Mouse (Mus musculus) hindbrain, postnatal 0 days (tissue): ENCODE data around the gene Btg2. TPM values are rescaled to one million over a fixed set of nuclear protein-coding genes. Genes with fewer than 3 reads are reported as not detected.

Experiments
- ATAC-seq: fragments of 200-750 bp; cut with Nextera tagmentation; 2 replicates; pipeline ENCODE4 v1.8.0; 2017; ENCODE audit warnings: mild to moderate bottlenecking, moderate TSS enrichment, moderate library complexity
- DNase-seq: peaks from one replicate; pipeline ENCODE4 v3.0.0-alpha.2; 2015; ENCODE audit warnings: low spot score
- H3K27ac ChIP-seq: fragments of 300-500 bp; sonication (generic); 2 replicates; pipeline ENCODE4 v1.5.1; 2014; ENCODE audit warnings: mild to moderate bottlenecking
- H3K27me3 ChIP-seq: fragments of 300-500 bp; sonication (generic); 2 replicates; pipeline ENCODE4 v1.6.1; 2014; ENCODE audit warnings: low read length, mixed read lengths; ENCODE audit not compliant: insufficient read depth
- H3K36me3 ChIP-seq: fragments of 300-500 bp; sonication (generic); 2 replicates; pipeline ENCODE4 v1.6.1; 2014; ENCODE audit warnings: low read length, mixed read lengths; ENCODE audit not compliant: insufficient read depth
- H3K4me1 ChIP-seq: fragments of 300-500 bp; sonication (generic); 2 replicates; pipeline ENCODE4 v1.6.1; 2014; ENCODE audit warnings: antibody characterized with exemption, low read length, mixed read lengths; ENCODE audit not compliant: insufficient read depth
- H3K4me2 ChIP-seq: fragments of 300-500 bp; sonication (generic); 2 replicates; pipeline ENCODE4 v1.6.1; 2014; ENCODE audit warnings: low read depth, mild to moderate bottlenecking, low read length, moderate library complexity, mixed read lengths
- H3K4me3 ChIP-seq: fragments of 300-500 bp; sonication (generic); 2 replicates; pipeline ENCODE4 v1.5.1; 2014; ENCODE audit warnings: low read length
- H3K9ac ChIP-seq: fragments of 300-500 bp; sonication (generic); replicated peaks from 2 replicates; pipeline ENCODE4 v1.6.1; 2014; ENCODE audit warnings: mild to moderate bottlenecking, low read length, moderate library complexity, mixed read lengths
- H3K9me3 ChIP-seq: fragments of 300-500 bp; sonication (generic); 2 replicates; pipeline ENCODE4 v1.6.1; 2016; ENCODE audit warnings: low read length, mixed read lengths
- CTCF ChIP-seq: IDR thresholded peaks from 2 replicates; pipeline ENCODE4 v1.5.1; 2016; ENCODE audit warnings: antibody characterized with exemption, control low read depth, low read depth
- WGBS: fragments of 180-500 bp; shearing (Covaris S2); extraction: QIAGEN DNeasy Blood & Tissue Kit; methylation state at CpG from one replicate; pipeline ENCODE4 v1.1.7; 2014; 5-methylcytosine and 5-hydroxymethylcytosine counted together
- polyA plus RNA-seq: library from polyadenylated mRNA; unstranded; fragments of >200 nt; fragmentation: Nextera tagmentation; extraction: Ambion mirVana; gene quantifications from 2 replicates; pipeline ENCODE4 v1.2.1, GENCODE M21; 2015
- total RNA-seq: library from RNA; depleted of rRNA; stranded (reverse); fragments of >200 nt; gene quantifications from 2 replicates; pipeline ENCODE4 v1.2.3, GENCODE M21; 2014

Btg2 gene
- total and polyA plus RNA-seq, 2 experiments from 2014 or later, result 13.2 to 26.1 TPM

- no peaks in the 10 kb centered on the region for H3K4me1 ChIP-seq
- ATAC-seq (peak; percentile 59; the same call in 1 of the 2 replicates), DNase-seq (peak; percentile 90)
- H3K9me3 ChIP-seq, result no peaks in the 10 kb centered on the region
- 3% methylated on average over 6 of the region's 6 CpGs for whole genome bisulfite sequencing
- H3K4me2 ChIP-seq, result no peak overlapping the region
- H3K4me3 ChIP-seq, result no peak overlapping the region
- TF ChIP-seq CTCF, result peak; percentile 87
- no peak overlapping the region for H3K27ac ChIP-seq
- H3K27me3 ChIP-seq, result no peaks in the 10 kb centered on the region
- no peak overlapping the region for H3K9ac ChIP-seq
- H3K36me3 ChIP-seq, result no peaks in the 10 kb centered on the region
Measured at GRCm38 (mm10) chr1:134053207-134053606, 25.7 kb downstream of the Btg2 start.

DNA sequence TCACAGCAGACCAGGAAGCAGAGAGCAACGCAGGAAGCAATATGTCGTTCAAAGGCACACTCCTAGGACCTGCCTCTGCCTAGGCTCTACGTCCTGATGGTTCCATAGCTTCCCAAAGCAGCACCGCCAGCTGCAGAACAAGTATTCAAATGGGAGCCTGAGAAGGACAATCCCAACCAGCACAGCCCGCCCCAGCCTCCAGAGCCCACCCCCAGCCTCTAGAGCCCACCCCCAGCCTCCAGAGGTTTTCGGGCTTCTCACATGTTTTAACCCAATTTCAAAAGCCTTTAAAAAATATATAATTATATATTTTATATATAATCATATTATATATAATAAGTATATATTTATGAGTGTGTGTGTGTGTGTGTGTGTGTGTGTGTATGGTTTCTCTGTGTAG, 29.4 kb downstream of the Btg2 start:
- 77% methylated on average over 6 of the region's 6 CpGs for WGBS
- no peaks in the 10 kb centered on the region for H3K9me3 ChIP-seq
- no peaks in the 10 kb centered on the region for H3K36me3 ChIP-seq
- peaks cover 4% of the 10 kb centered on the region; the same call in 1 of the 2 replicates for H3K4me1 ChIP-seq
- no peak overlapping the region for H3K4me3 ChIP-seq
- no peak overlapping the region for H3K9ac ChIP-seq
- H3K27ac ChIP-seq, result no peak overlapping the region
- no peak overlapping the region for H3K4me2 ChIP-seq
- no peak for TF ChIP-seq CTCF
- ATAC-seq (no peak), DNase-seq (no peak)
- no peaks in the 10 kb centered on the region for H3K27me3 ChIP-seq

DNA sequence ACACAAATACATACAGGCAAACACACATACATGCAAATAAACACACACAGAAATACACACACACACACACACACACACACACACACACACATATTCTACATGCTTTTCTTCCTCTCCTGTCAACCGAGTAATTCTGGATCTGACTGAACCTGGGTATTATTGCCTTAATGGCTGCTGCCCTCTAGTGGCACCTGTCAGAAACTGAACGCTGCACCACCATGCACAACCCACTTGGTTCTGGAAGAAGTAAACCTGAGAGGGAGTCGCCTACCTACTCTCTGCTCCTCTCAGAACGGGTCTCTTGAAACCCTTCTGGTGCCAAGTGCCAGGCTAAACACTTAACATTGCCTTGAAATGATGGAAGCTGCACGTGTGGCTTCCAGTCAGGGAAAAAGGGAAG, 30.2 kb downstream of the Btg2 start:
- WGBS, result 5% methylated on average over 5 of the region's 5 CpGs

GRCm38 (mm10) chr1:134047431-134047830, 31.5 kb downstream of the Btg2 start:
- Histone ChIP-seq H3K9ac (no peak overlapping the region), H3K4me1 (peaks cover 4% of the 10 kb centered on the region), H3K36me3 (no peaks in the 10 kb centered on the region), H3K4me2 (no peak overlapping the region), H3K4me3 (no peak overlapping the region), H3K9me3 (no peaks in the 10 kb centered on the region), H3K27ac (no peak overlapping the region), H3K27me3 (no peaks in the 10 kb centered on the region)
- no peak for TF ChIP-seq CTCF
- DNase-seq (no peak), ATAC-seq (no peak)
- WGBS, result 84% methylated on average over 6 of the region's 6 CpGs

More for the DNA sequence above, 30.2 kb downstream of the Btg2 start:
- H3K27me3 ChIP-seq, result no peaks in the 10 kb centered on the region
- H3K4me1 ChIP-seq, result peaks cover 4% of the 10 kb centered on the region; the same call in 1 of the 2 replicates
- TF ChIP-seq CTCF, result peak; percentile 99
- H3K36me3 ChIP-seq, result no peaks in the 10 kb centered on the region
- H3K4me3 ChIP-seq, result no peak overlapping the region
- DNase-seq (peak; percentile 94), ATAC-seq (peak; percentile 68)
- H3K27ac ChIP-seq, result no peak overlapping the region
- H3K4me2 ChIP-seq, result no peak overlapping the region
- no peaks in the 10 kb centered on the region for H3K9me3 ChIP-seq
- H3K9ac ChIP-seq, result no peak overlapping the region

DNA sequence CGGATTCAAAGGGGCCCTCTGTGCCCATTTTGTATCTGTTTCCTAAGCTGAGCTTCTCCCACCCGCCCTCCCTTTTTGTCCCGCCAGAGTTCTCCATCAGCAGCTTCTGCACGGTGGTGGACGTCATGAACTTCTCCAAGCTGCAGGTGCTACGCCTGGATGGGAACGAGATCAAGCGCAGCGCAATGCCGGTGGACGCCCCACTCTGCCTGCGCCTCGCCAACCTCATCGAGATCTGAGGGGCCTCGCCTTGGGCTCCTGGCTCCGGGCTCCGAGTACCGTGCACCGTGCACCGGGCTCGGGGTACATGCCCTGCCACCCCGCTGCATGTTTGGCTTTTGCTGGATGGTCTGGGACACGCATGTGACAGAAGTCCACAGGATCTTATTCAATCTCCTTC, 32.5 kb downstream of the Btg2 start:
- Histone ChIP-seq H3K4me3 (no peak overlapping the region), H3K9ac (no peak overlapping the region), H3K27me3 (no peaks in the 10 kb centered on the region), H3K4me2 (peak overlapping the region; percentile 51), H3K4me1 (peaks cover 4% of the 10 kb centered on the region), H3K36me3 (no peaks in the 10 kb centered on the region), H3K27ac (no peak overlapping the region), H3K9me3 (no peaks in the 10 kb centered on the region)
- TF ChIP-seq CTCF, result no peak
- peak; percentile 18; the same call in 1 of the 2 replicates for ATAC-seq
- WGBS, result 23% methylated on average over 23 of the region's 23 CpGs
- no peak for DNase-seq

DNA sequence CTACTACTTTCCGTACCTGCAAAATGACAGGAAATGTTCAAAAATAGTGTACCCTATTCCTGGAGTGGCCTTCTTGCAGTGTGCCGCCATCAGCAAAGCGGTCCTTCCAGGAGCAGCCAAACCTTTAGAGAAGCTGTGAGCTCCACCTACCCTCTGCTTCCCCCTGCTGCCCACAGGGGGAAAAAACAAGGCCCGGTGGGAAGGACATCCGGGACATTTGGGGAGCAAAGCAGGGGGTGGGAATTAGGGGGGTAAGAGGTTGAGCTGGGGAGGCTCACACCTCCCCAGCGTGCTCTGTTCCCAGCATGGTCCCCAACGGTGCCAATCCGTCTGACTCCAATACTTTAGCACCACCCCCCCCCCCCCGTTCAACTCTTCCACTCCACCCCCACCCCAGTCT, 32.9 kb downstream of the Btg2 start:
- Histone ChIP-seq H3K9me3 (no peaks in the 10 kb centered on the region), H3K36me3 (no peaks in the 10 kb centered on the region), H3K27me3 (no peaks in the 10 kb centered on the region), H3K4me3 (no peak overlapping the region), H3K27ac (no peak overlapping the region), H3K4me2 (peak overlapping the region; percentile 51), H3K9ac (no peak overlapping the region), H3K4me1 (peaks cover 4% of the 10 kb centered on the region)
- ATAC-seq, result peak; percentile 73
- 8% methylated on average over 8 of the region's 9 CpGs for WGBS
- peak; percentile 89 for DNase-seq
- TF ChIP-seq CTCF, result peak; percentile 91

DNA sequence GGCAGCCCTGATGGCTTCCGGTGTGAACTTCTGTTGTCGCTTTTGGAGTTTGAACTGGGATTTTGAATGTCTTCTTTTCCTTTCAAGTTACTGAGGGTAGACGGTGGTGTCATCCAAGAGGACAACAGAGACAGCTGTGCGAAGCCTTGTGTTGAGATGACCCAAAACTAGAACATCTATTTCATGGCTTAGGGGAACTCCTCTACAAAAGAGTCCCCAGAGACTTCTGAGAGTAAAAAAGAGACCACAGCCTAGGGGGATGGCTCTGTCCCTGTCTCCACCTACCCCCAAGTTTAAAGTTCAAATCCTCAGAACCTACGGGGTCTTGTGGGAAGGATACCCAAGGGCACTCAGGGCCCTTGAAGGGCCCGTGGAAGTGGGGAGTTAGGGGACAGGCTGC, 34.1 kb downstream of the Btg2 start:
- Histone ChIP-seq H3K9me3 (no peaks in the 10 kb centered on the region), H3K4me2 (no peak overlapping the region), H3K36me3 (no peaks in the 10 kb centered on the region), H3K27ac (no peak overlapping the region), H3K4me1 (peaks cover 4% of the 10 kb centered on the region), H3K4me3 (no peak overlapping the region), H3K27me3 (no peaks in the 10 kb centered on the region), H3K9ac (no peak overlapping the region)
- WGBS, result 92% methylated on average over 6 of the region's 6 CpGs
- TF ChIP-seq CTCF, result no peak
- DNase-seq, result no peak
- no peak for ATAC-seq
